Comparison of ENCODE assay signal across 16 mouse cellular contexts in the genomic region with DNA sequence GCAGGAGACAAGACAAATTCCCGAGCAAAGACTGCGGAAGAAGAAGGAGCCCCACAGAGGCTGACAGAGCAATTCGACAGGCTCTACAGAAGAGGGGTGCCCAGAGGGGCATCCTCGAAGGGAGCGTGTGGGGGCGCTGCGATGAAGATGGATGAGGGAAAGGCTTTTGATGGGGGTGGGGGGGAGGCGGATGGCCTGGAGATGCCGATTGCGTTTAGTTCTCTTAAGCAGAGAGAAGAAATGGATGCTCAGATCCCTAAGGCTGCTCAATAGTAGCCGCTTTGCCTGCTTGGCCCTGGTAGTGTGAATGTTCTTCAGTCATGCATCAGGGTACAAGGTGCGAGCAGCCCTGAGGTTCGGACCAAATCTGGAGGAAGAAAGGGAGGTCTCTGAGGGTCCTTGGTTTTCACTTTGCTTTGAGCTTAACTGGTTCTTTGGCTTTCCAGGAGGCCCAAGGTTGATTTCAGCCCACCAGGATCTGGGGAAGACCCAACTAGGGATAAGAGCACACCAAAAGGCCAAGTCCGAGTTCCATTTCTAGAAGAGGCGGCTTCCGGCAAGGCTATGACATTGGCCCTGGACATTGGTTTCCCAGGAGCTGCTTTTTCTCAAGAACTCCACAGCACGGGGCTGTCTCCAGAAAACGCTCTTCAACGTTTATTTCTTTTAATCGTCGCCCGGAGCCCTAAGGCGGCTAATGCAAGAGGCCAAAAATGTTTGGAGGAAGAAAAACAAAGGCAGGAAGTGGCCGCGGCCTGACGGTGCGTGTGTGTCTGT. TPM values are rescaled to one million over a fixed set of nuclear protein-coding genes. Genes with fewer than 3 reads are reported as not detected.
DNase-seq lines count a peak whose midpoint lies in the region; ATAC-seq lines count a peak whose summit lies in the region.
"Had no signal": no experiment of that assay in that cellular context is flagged by ENCODE, and none has a peak within 500 bp of the region (broad histone marks: within the 10 kb centered on the region; RNA-seq: fewer than 3 reads in every experiment).

No protein-coding gene starts in this region.

- no peaks in the 10 kb centered on the region for H3K36me3 ChIP-seq in megakaryocyte, embryonic 14.5 days (replicated peaks; ENCODE audit: low read length)
- no peaks in the 10 kb centered on the region for H3K36me3 ChIP-seq in intestine, embryonic 14.5 days (ENCODE audit: control insufficient read depth, insufficient read depth, low read length)
- peaks cover 32% of the 10 kb centered on the region for H3K36me3 ChIP-seq in limb, embryonic 12.5 days
- H3K36me3 ChIP-seq in liver, embryonic 12.5 days = no peaks in the 10 kb centered on the region
- H3K36me3 ChIP-seq: stomach, embryonic 15.5 days had no signal

- H3K4me2 ChIP-seq in intestine, embryonic 14.5 days (ENCODE audit: low read length) = peak overlapping the region; percentile 27
- peak overlapping the region; percentile 96 for H3K4me2 ChIP-seq in limb, embryonic 12.5 days
- no peak overlapping the region for H3K4me2 ChIP-seq in liver, embryonic 12.5 days
- H3K4me2 ChIP-seq: stomach, embryonic 15.5 days had no signal

- H3K4me3 ChIP-seq in megakaryocyte, embryonic 14.5 days (replicated peaks) = peak overlapping the region; percentile 56
- H3K4me3 ChIP-seq in intestine, embryonic 14.5 days (ENCODE audit: low read depth, low read length) = peak overlapping the region; percentile 20
- peak overlapping the region; percentile 99 for H3K4me3 ChIP-seq in limb, embryonic 12.5 days (replicated peaks)
- H3K4me3 ChIP-seq in liver, embryonic 12.5 days = no peak overlapping the region
- H3K4me3 ChIP-seq: erythroblast, embryonic 14.5 days; stomach, embryonic 15.5 days had no signal

- peaks cover 100% of the 10 kb centered on the region for H3K27me3 ChIP-seq in megakaryocyte, embryonic 14.5 days (replicated peaks)
- H3K27me3 ChIP-seq in intestine, embryonic 14.5 days (replicated peaks; ENCODE audit: control insufficient read depth, insufficient read depth, low read length) = peaks cover 98% of the 10 kb centered on the region
- peaks cover 35% of the 10 kb centered on the region for H3K27me3 ChIP-seq in limb, embryonic 12.5 days
- H3K27me3 ChIP-seq in liver, embryonic 12.5 days (replicated peaks) = peaks cover 98% of the 10 kb centered on the region

- DNase-seq in intestine, embryonic 14.5 days (ENCODE audit: low spot score) = no peak
- peak; percentile 51 for DNase-seq in urinary bladder, postnatal 14 days (ENCODE audit: low spot score)
- DNase-seq: adrenal gland, postnatal 14 days; cerebellum, postnatal 10 days; lung, postnatal 36 days; right cerebral cortex, postnatal 14 days had no signal

- ATAC-seq in megakaryocyte, adult 5-6 weeks (ENCODE audit: poor library complexity, severe bottlenecking) = no peak
- no peak for ATAC-seq in intestine, embryonic 14.5 days (replicated peaks; ENCODE audit: low FRiP score, low TSS enrichment, low read depth)
- no peak for ATAC-seq in limb, embryonic 12.5 days (ENCODE audit: insufficient number of reproducible peaks, insufficient read depth, low FRiP score, low TSS enrichment, low read depth)
- no peak for ATAC-seq in cerebellum, adult (ENCODE audit: insufficient number of reproducible peaks, low FRiP score, low TSS enrichment)
- ATAC-seq in liver, embryonic 12.5 days = no peak

- H3K4me1 ChIP-seq in megakaryocyte, embryonic 14.5 days = peaks cover 58% of the 10 kb centered on the region
- H3K4me1 ChIP-seq in intestine, embryonic 14.5 days (replicated peaks; ENCODE audit: control insufficient read depth, insufficient read depth, low read length) = 0 out of 2 replicates have a peak, but pooled peaks cover 4% of the 10 kb centered on the region
- peaks cover 38% of the 10 kb centered on the region for H3K4me1 ChIP-seq in limb, embryonic 12.5 days (replicated peaks)
- H3K4me1 ChIP-seq in liver, embryonic 12.5 days = peaks cover 7% of the 10 kb centered on the region; the same call in 1 of the 2 replicates

- peaks cover 16% of the 10 kb centered on the region; the same call in 1 of the 2 replicates for H3K9me3 ChIP-seq in megakaryocyte, embryonic 14.5 days
- no peaks in the 10 kb centered on the region for H3K9me3 ChIP-seq in intestine, embryonic 14.5 days (ENCODE audit: control insufficient read depth, low read length)
- H3K9me3 ChIP-seq in limb, embryonic 12.5 days = no peaks in the 10 kb centered on the region
- H3K9me3 ChIP-seq in liver, embryonic 12.5 days (replicated peaks) = no peaks in the 10 kb centered on the region
- H3K9me3 ChIP-seq: stomach, embryonic 15.5 days had no signal

- WGBS in intestine, embryonic 14.5 days = 2% methylated on average over 27 of the region's 27 CpGs
- 2% methylated on average over 27 of the region's 27 CpGs for WGBS in limb, embryonic 12.5 days
- WGBS in liver, embryonic 12.5 days (ENCODE audit: insufficient replicate concordance) = 2% methylated on average over 27 of the region's 27 CpGs

- peak overlapping the region; percentile 54 for H3K27ac ChIP-seq in intestine, embryonic 14.5 days (ENCODE audit: low read depth)
- peak overlapping the region; percentile 98 for H3K27ac ChIP-seq in limb, embryonic 12.5 days
- H3K27ac ChIP-seq in liver, embryonic 12.5 days = no peak overlapping the region
- H3K27ac ChIP-seq: stomach, embryonic 15.5 days had no signal

- H3K9ac ChIP-seq in intestine, embryonic 14.5 days (ENCODE audit: low read length) = peak overlapping the region; percentile 17; the same call in 1 of the 2 replicates
- peak overlapping the region; percentile 100 for H3K9ac ChIP-seq in limb, embryonic 12.5 days (replicated peaks)
- no peak overlapping the region for H3K9ac ChIP-seq in liver, embryonic 12.5 days
- H3K9ac ChIP-seq: stomach, embryonic 15.5 days had no signal

RNA-seq across cellular contexts. Expression of gene Hoxa11, which starts 3.2 kb away (rescaled TPM):
- polyA plus RNA-seq in megakaryocyte, embryonic 14.5 days (2012; ENCODE audit: insufficient read depth, low replicate concordance) = not detected in 2 replicates
- not detected in 2 replicates for total RNA-seq in megakaryocyte, adult 5-6 weeks (2015)
- not detected in 2 replicates for total RNA-seq in megakaryocyte, adult 5-6 weeks (2017)
- polyA plus RNA-seq in intestine, embryonic 14.5 days (2014; fragmentation: Nextera tagmentation; extraction: Ambion mirVana) = 2.0 and 2.6 TPM in 2 replicates
- 88.2 and 96.8 TPM in 2 replicates for polyA plus RNA-seq in limb, embryonic 12.5 days (2016; fragmentation: Nextera tagmentation; extraction: Ambion mirVana)
- polyA plus RNA-seq in liver, embryonic 12.5 days (2016; fragmentation: Nextera tagmentation; extraction: Ambion mirVana) = 0.06 TPM in 1 of 2 replicates, not detected in the other
- total RNA-seq: adrenal gland, postnatal 14 days; left cerebral cortex, postnatal 10 days; monocyte, adult 5-6 weeks had no signal
- polyA plus RNA-seq: erythroblast, embryonic 14.5 days; heart, postnatal 0 days had no signal

RNA-seq across cellular contexts. Expression of gene Hoxa10, which starts 8.2 kb away (rescaled TPM):
- 0.10 TPM in 1 of 2 replicates, not detected in the other for polyA plus RNA-seq in megakaryocyte, embryonic 14.5 days (2012; ENCODE audit: insufficient read depth, low replicate concordance)
- total RNA-seq in megakaryocyte, adult 5-6 weeks (2015) = 0.07 TPM in 1 of 2 replicates, not detected in the other
- total RNA-seq in megakaryocyte, adult 5-6 weeks (2017) = 0.11 TPM in 1 of 2 replicates, not detected in the other
- 15.6 and 20.4 TPM in 2 replicates for polyA plus RNA-seq in intestine, embryonic 14.5 days (2014; fragmentation: Nextera tagmentation; extraction: Ambion mirVana)
- polyA plus RNA-seq in limb, embryonic 12.5 days (2016; fragmentation: Nextera tagmentation; extraction: Ambion mirVana) = 272 and 294 TPM in 2 replicates
- polyA plus RNA-seq in liver, embryonic 12.5 days (2016; fragmentation: Nextera tagmentation; extraction: Ambion mirVana) = 0.44 and 0.61 TPM in 2 replicates
- total RNA-seq: left cerebral cortex, postnatal 10 days; monocyte, adult 5-6 weeks had no signal
- polyA plus RNA-seq: erythroblast, embryonic 14.5 days; heart, postnatal 0 days had no signal

RNA-seq across cellular contexts. Expression of gene Hoxa13, which starts 11.9 kb away (rescaled TPM):
- polyA plus RNA-seq in megakaryocyte, embryonic 14.5 days (2012; ENCODE audit: insufficient read depth, low replicate concordance) = not detected in 2 replicates
- total RNA-seq in megakaryocyte, adult 5-6 weeks (2015) = not detected in 2 replicates
- not detected in 2 replicates for total RNA-seq in megakaryocyte, adult 5-6 weeks (2017)
- polyA plus RNA-seq in intestine, embryonic 14.5 days (2014; fragmentation: Nextera tagmentation; extraction: Ambion mirVana) = 0.35 and 0.39 TPM in 2 replicates
- 33.1 and 34.1 TPM in 2 replicates for polyA plus RNA-seq in limb, embryonic 12.5 days (2016; fragmentation: Nextera tagmentation; extraction: Ambion mirVana)
- polyA plus RNA-seq in liver, embryonic 12.5 days (2016; fragmentation: Nextera tagmentation; extraction: Ambion mirVana) = not detected in 2 replicates
- total RNA-seq: adrenal gland, postnatal 14 days; left cerebral cortex, postnatal 10 days; monocyte, adult 5-6 weeks had no signal
- polyA plus RNA-seq: erythroblast, embryonic 14.5 days; heart, postnatal 0 days; stomach, embryonic 15.5 days had no signal

RNA-seq across cellular contexts. Expression of gene Hoxa9, which starts 17.9 kb away (rescaled TPM):
- 3.8 TPM in 1 of 2 replicates, not detected in the other for polyA plus RNA-seq in megakaryocyte, embryonic 14.5 days (2012; ENCODE audit: insufficient read depth, low replicate concordance)
- 0.36 and 1.2 TPM in 2 replicates for total RNA-seq in megakaryocyte, adult 5-6 weeks (2015)
- total RNA-seq in megakaryocyte, adult 5-6 weeks (2017) = 1.5 and 2.0 TPM in 2 replicates
- 4.2 and 7.1 TPM in 2 replicates for polyA plus RNA-seq in intestine, embryonic 14.5 days (2014; fragmentation: Nextera tagmentation; extraction: Ambion mirVana)
- 74.7 and 77.4 TPM in 2 replicates for polyA plus RNA-seq in limb, embryonic 12.5 days (2016; fragmentation: Nextera tagmentation; extraction: Ambion mirVana)
- 1.2 and 1.4 TPM in 2 replicates for polyA plus RNA-seq in liver, embryonic 12.5 days (2016; fragmentation: Nextera tagmentation; extraction: Ambion mirVana)
- total RNA-seq: left cerebral cortex, postnatal 10 days; monocyte, adult 5-6 weeks had no signal
- polyA plus RNA-seq: erythroblast, embryonic 14.5 days; heart, postnatal 0 days had no signal

RNA-seq across cellular contexts. Expression of gene Hoxa7, which starts 27.2 kb away (rescaled TPM):
- 2.8 and 3.2 TPM in 2 replicates for polyA plus RNA-seq in megakaryocyte, embryonic 14.5 days (2012; ENCODE audit: insufficient read depth, low replicate concordance)
- 1.2 and 1.8 TPM in 2 replicates for total RNA-seq in megakaryocyte, adult 5-6 weeks (2015)
- 0.53 and 0.73 TPM in 2 replicates for total RNA-seq in megakaryocyte, adult 5-6 weeks (2017)
- polyA plus RNA-seq in intestine, embryonic 14.5 days (2014; fragmentation: Nextera tagmentation; extraction: Ambion mirVana) = 9.2 and 10.1 TPM in 2 replicates
- polyA plus RNA-seq in limb, embryonic 12.5 days (2016; fragmentation: Nextera tagmentation; extraction: Ambion mirVana) = 11.7 and 13.8 TPM in 2 replicates
- 0.74 and 0.81 TPM in 2 replicates for polyA plus RNA-seq in liver, embryonic 12.5 days (2016; fragmentation: Nextera tagmentation; extraction: Ambion mirVana)
- total RNA-seq: left cerebral cortex, postnatal 10 days; monocyte, adult 5-6 weeks had no signal

Comparison
In these comparisons a context has a peak if more than half of its experiments do, and no peak if none do; other contexts are left out.
1. RNA of gene Hoxa11, which starts 3.2 kb away (polyA plus RNA-seq): 88.2 to 96.8 TPM in limb, embryonic 12.5 days; 2.0 to 2.6 TPM in intestine, embryonic 14.5 days, 0.06 TPM in liver, embryonic 12.5 days and not detected in megakaryocyte, embryonic 14.5 days; every median in the first group is over 10 times any median in the second.
2. RNA of gene Hoxa10, which starts 8.2 kb away (polyA plus RNA-seq): 272 to 294 TPM in limb, embryonic 12.5 days; 15.6 to 20.4 TPM in intestine, embryonic 14.5 days, 0.44 to 0.61 TPM in liver, embryonic 12.5 days and 0.10 TPM in megakaryocyte, embryonic 14.5 days; every median in the first group is over 10 times any median in the second.
3. RNA of gene Hoxa13, which starts 11.9 kb away (polyA plus RNA-seq): 33.1 to 34.1 TPM in limb, embryonic 12.5 days; 0.35 to 0.39 TPM in intestine, embryonic 14.5 days, not detected in liver, embryonic 12.5 days and not detected in megakaryocyte, embryonic 14.5 days; every median in the first group is over 10 times any median in the second.